Mouse (Mus musculus) forebrain, embryonic 12.5 days (tissue): ENCODE data around the gene Pogk. TPM values are rescaled to one million over a fixed set of nuclear protein-coding genes. Genes with fewer than 3 reads are reported as not detected.

ENCODE experiments used
- ATAC-seq: fragments of 200-750 bp; cut with Nextera tagmentation; 2 replicates; pipeline ENCODE4 v1.8.0; 2017; ENCODE audit warnings: moderate TSS enrichment; ENCODE audit not compliant: low FRiP score
- H3K27ac ChIP-seq: fragments of 300-500 bp; sonication (generic); 2 replicates; pipeline ENCODE4 v1.5.1; 2016; ENCODE audit warnings: mild to moderate bottlenecking
- H3K27me3 ChIP-seq: fragments of 300-500 bp; sonication (generic); 2 replicates; pipeline ENCODE4 v1.6.1; 2016; ENCODE audit warnings: mild to moderate bottlenecking
- H3K36me3 ChIP-seq: fragments of 300-500 bp; sonication (generic); replicated peaks from 2 replicates; pipeline ENCODE4 v1.6.1; 2016; ENCODE audit warnings: mild to moderate bottlenecking
- H3K4me1 ChIP-seq: fragments of 300-500 bp; sonication (generic); 2 replicates; pipeline ENCODE4 v1.6.1; 2016
- H3K4me2 ChIP-seq: fragments of 300-500 bp; sonication (generic); 2 replicates; pipeline ENCODE4 v1.6.1; 2016; ENCODE audit warnings: mild to moderate bottlenecking, moderate library complexity
- H3K4me3 ChIP-seq: fragments of 300-500 bp; sonication (generic); replicated peaks from 2 replicates; pipeline ENCODE4 v1.5.1; 2016; ENCODE audit warnings: mild to moderate bottlenecking
- H3K9ac ChIP-seq: fragments of 300-500 bp; sonication (generic); 2 replicates; pipeline ENCODE4 v1.6.1; 2016; ENCODE audit warnings: mild to moderate bottlenecking
- H3K9me3 ChIP-seq: fragments of 300-500 bp; sonication (generic); 2 replicates; pipeline ENCODE4 v1.6.1; 2016
- WGBS: fragments of 180-500 bp; shearing (Covaris S2); methylation state at CpG from one replicate; pipeline ENCODE4 v1.1.7; 2016; 5-methylcytosine and 5-hydroxymethylcytosine counted together
- polyA plus RNA-seq: library from polyadenylated mRNA; unstranded; fragments of >200 nt; fragmentation: Nextera tagmentation; extraction: Ambion mirVana; gene quantifications from 2 replicates; pipeline ENCODE4 v1.2.1, GENCODE M21; 2016

Gene Pogk
- polyA plus RNA-seq: 51.7 and 54.1 TPM in 2 replicates

- Histone ChIP-seq H3K4me3 (peak within 1 kb of the TSS; percentile 79), H3K9me3 (peaks cover 9% of the 10 kb centered on the region; the same call in 1 of the 2 replicates), H3K4me2 (peak within 1 kb of the TSS; percentile 82), H3K36me3 (peaks cover 34% of the 10 kb centered on the region), H3K9ac (peak within 1 kb of the TSS; percentile 95), H3K27ac (peak within 1 kb of the TSS; percentile 78), H3K4me1 (peaks cover 20% of the 10 kb centered on the region), H3K27me3 (no peaks in the 10 kb centered on the region)
- 6% methylated on average over 49 of the region's 49 CpGs for WGBS
- ATAC-seq: peak; percentile 96
Observed at GRCm38 (mm10) chr1:166409701-166410220, at the start of gene Pogk. Gene Pogk, minus strand, starts transcription at chr1:166409863.

- H3K27ac ChIP-seq: no peak overlapping the region
- H3K9ac ChIP-seq: no peak overlapping the region
- 94% methylated on average over 3 of the region's 3 CpGs for WGBS
- no peak overlapping the region for H3K4me2 ChIP-seq
- H3K36me3 ChIP-seq: no peaks in the 10 kb centered on the region
- no peaks in the 10 kb centered on the region for H3K9me3 ChIP-seq
- H3K27me3 ChIP-seq: no peaks in the 10 kb centered on the region
- no peak for ATAC-seq
- H3K4me3 ChIP-seq: no peak overlapping the region
- H3K4me1 ChIP-seq: no peaks in the 10 kb centered on the region
Observed at GRCm38 (mm10) chr1:166441992-166442391, 32.3 kb upstream of the Pogk start.

GRCm38 (mm10) chr1:166439426-166439825 lies 29.8 kb upstream of the Pogk start:
- no peak overlapping the region for H3K4me2 ChIP-seq
- no peaks in the 10 kb centered on the region for H3K4me1 ChIP-seq
- no peak for ATAC-seq
- H3K9me3 ChIP-seq: no peaks in the 10 kb centered on the region
- WGBS: 68% methylated on average over 6 of the region's 6 CpGs
- H3K36me3 ChIP-seq: no peaks in the 10 kb centered on the region
- no peaks in the 10 kb centered on the region for H3K27me3 ChIP-seq
- no peak overlapping the region for H3K27ac ChIP-seq
- no peak overlapping the region for H3K4me3 ChIP-seq
- no peak overlapping the region for H3K9ac ChIP-seq

GRCm38 (mm10) chr1:166429809-166430431 lies 20.3 kb upstream of the Pogk start:
- WGBS: 66% methylated on average over 10 of the region's 10 CpGs

GRCm38 (mm10) chr1:166429053-166429452 lies 19.4 kb upstream of the Pogk start:
- H3K27me3 ChIP-seq: no peaks in the 10 kb centered on the region
- H3K27ac ChIP-seq: no peak overlapping the region
- WGBS: 67% methylated on average over 3 of the region's 3 CpGs
- no peak overlapping the region for H3K4me3 ChIP-seq
- H3K4me1 ChIP-seq: 0 out of 2 replicates have a peak, but pooled peaks cover 2% of the 10 kb centered on the region
- H3K4me2 ChIP-seq: no peak overlapping the region
- H3K9me3 ChIP-seq: no peaks in the 10 kb centered on the region
- no peak overlapping the region for H3K9ac ChIP-seq
- no peaks in the 10 kb centered on the region for H3K36me3 ChIP-seq
- ATAC-seq: peak; percentile 23; the same call in 1 of the 2 replicates

More at GRCm38 (mm10) chr1:166429809-166430431, 20.3 kb upstream of the Pogk start:
- no peak for ATAC-seq
- H3K36me3 ChIP-seq: no peaks in the 10 kb centered on the region
- no peaks in the 10 kb centered on the region for H3K9me3 ChIP-seq
- H3K27ac ChIP-seq: no peak overlapping the region
- no peak overlapping the region for H3K4me3 ChIP-seq
- no peaks in the 10 kb centered on the region for H3K27me3 ChIP-seq
- H3K4me2 ChIP-seq: no peak overlapping the region
- 0 out of 2 replicates have a peak, but pooled peaks cover 2% of the 10 kb centered on the region for H3K4me1 ChIP-seq
- no peak overlapping the region for H3K9ac ChIP-seq

- Histone ChIP-seq H3K36me3 (peaks cover 9% of the 10 kb centered on the region), H3K4me3 (no peak overlapping the region), H3K9me3 (peaks cover 9% of the 10 kb centered on the region; the same call in 1 of the 2 replicates), H3K4me1 (peaks cover 18% of the 10 kb centered on the region), H3K27ac (no peak overlapping the region), H3K9ac (no peak overlapping the region), H3K27me3 (no peaks in the 10 kb centered on the region), H3K4me2 (no peak overlapping the region)
- WGBS: 91% methylated on average over 3 of the region's 3 CpGs
- ATAC-seq: no peak
Observed at GRCm38 (mm10) chr1:166412266-166412665, 2.6 kb upstream of the Pogk start.

- no peak overlapping the region for H3K4me3 ChIP-seq
- no peak overlapping the region for H3K27ac ChIP-seq
- no peak overlapping the region for H3K4me2 ChIP-seq
- H3K27me3 ChIP-seq: no peaks in the 10 kb centered on the region
- peaks cover 20% of the 10 kb centered on the region for H3K4me1 ChIP-seq
- ATAC-seq: no peak
- H3K9ac ChIP-seq: no peak overlapping the region
- peaks cover 9% of the 10 kb centered on the region; the same call in 1 of the 2 replicates for H3K9me3 ChIP-seq
- peaks cover 16% of the 10 kb centered on the region for H3K36me3 ChIP-seq
- 92% methylated on average over 1 of the region's 1 CpGs for WGBS
Observed at GRCm38 (mm10) chr1:166411541-166411940, 1.9 kb upstream of the Pogk start.

GRCm38 (mm10) chr1:166409177-166409700 lies 424 bp downstream of the Pogk start:
- WGBS: 1% methylated on average over 29 of the region's 45 CpGs
- ATAC-seq: peak; percentile 81
- peak overlapping the region; percentile 79 for H3K4me3 ChIP-seq

GRCm38 (mm10) chr1:166403846-166404245 lies 5.8 kb downstream of the Pogk start:
- Histone ChIP-seq H3K4me1 (peaks cover 23% of the 10 kb centered on the region), H3K27me3 (no peaks in the 10 kb centered on the region), H3K4me2 (no peak overlapping the region), H3K9ac (no peak overlapping the region), H3K4me3 (no peak overlapping the region), H3K9me3 (no peaks in the 10 kb centered on the region), H3K27ac (no peak overlapping the region), H3K36me3 (peaks cover 88% of the 10 kb centered on the region)
- no peak for ATAC-seq
- 90% methylated on average over 3 of the region's 3 CpGs for WGBS

More at GRCm38 (mm10) chr1:166409177-166409700, 424 bp downstream of the Pogk start:
- H3K9me3 ChIP-seq: peaks cover 9% of the 10 kb centered on the region; the same call in 1 of the 2 replicates
- H3K27me3 ChIP-seq: no peaks in the 10 kb centered on the region
- H3K36me3 ChIP-seq: peaks cover 39% of the 10 kb centered on the region
- peak overlapping the region; percentile 78 for H3K27ac ChIP-seq
- H3K4me1 ChIP-seq: peaks cover 20% of the 10 kb centered on the region
- peak overlapping the region; percentile 82 for H3K4me2 ChIP-seq
- peak overlapping the region; percentile 95 for H3K9ac ChIP-seq

GRCm38 (mm10) chr1:166402003-166402402 lies 7.7 kb downstream of the Pogk start:
- 82% methylated on average over 4 of the region's 4 CpGs for WGBS
- Histone ChIP-seq H3K27ac (no peak overlapping the region), H3K27me3 (no peaks in the 10 kb centered on the region), H3K9ac (no peak overlapping the region), H3K4me2 (no peak overlapping the region), H3K36me3 (peaks cover 94% of the 10 kb centered on the region), H3K4me3 (no peak overlapping the region), H3K9me3 (no peaks in the 10 kb centered on the region), H3K4me1 (peaks cover 4% of the 10 kb centered on the region; the same call in 1 of the 2 replicates)
- ATAC-seq: peak; percentile 37; the same call in 1 of the 2 replicates

GRCm38 (mm10) chr1:166401455-166401854 lies 8.2 kb downstream of the Pogk start:
- Histone ChIP-seq H3K9ac (no peak overlapping the region), H3K4me3 (no peak overlapping the region), H3K36me3 (peaks cover 95% of the 10 kb centered on the region), H3K4me2 (no peak overlapping the region), H3K9me3 (no peaks in the 10 kb centered on the region), H3K27ac (no peak overlapping the region), H3K4me1 (peaks cover 4% of the 10 kb centered on the region; the same call in 1 of the 2 replicates), H3K27me3 (no peaks in the 10 kb centered on the region)
- peak; percentile 33; the same call in 1 of the 2 replicates for ATAC-seq

- Histone ChIP-seq H3K4me1 (no peaks in the 10 kb centered on the region), H3K27ac (no peak overlapping the region), H3K4me2 (no peak overlapping the region), H3K9ac (no peak overlapping the region), H3K36me3 (peaks cover 96% of the 10 kb centered on the region), H3K9me3 (no peaks in the 10 kb centered on the region), H3K27me3 (no peaks in the 10 kb centered on the region), H3K4me3 (no peak overlapping the region)
- ATAC-seq: no peak
- 92% methylated on average over 6 of the region's 6 CpGs for WGBS
Observed at GRCm38 (mm10) chr1:166396381-166396780, 13.3 kb downstream of the Pogk start.
